Mouse (Mus musculus): ENCODE data around the gene Scml4. TPM values are rescaled to one million over a fixed set of nuclear protein-coding genes. Genes with fewer than 3 reads are reported as not detected.

The Scml4 gene
- polyA plus RNA-seq, 1 experiment from 2014 or later, result 0.17 TPM

GRCm38 (mm10) chr10:42962181-42962601, 102.0 kb downstream of the Scml4 start:
- no peaks in the 10 kb centered on the region for H3K9me3 ChIP-seq (replicated peaks)
- H3K27me3 ChIP-seq (ENCODE audit: low read depth, poor library complexity, severe bottlenecking), result peaks cover 12% of the 10 kb centered on the region
- DNase-seq (ENCODE audit: low spot score), result no peak
- H3K4me3 ChIP-seq, result no peak overlapping the region
- no peak overlapping the region; the same call in 1 of the 2 replicates for H3K27ac ChIP-seq (replicated peaks)
- peaks cover 23% of the 10 kb centered on the region for H3K4me1 ChIP-seq
- whole genome bisulfite sequencing, result 83% methylated on average over 6 of the region's 6 CpGs
- no peaks in the 10 kb centered on the region for H3K36me3 ChIP-seq

GRCm38 (mm10) chr10:42962655-42963054, 102.5 kb downstream of the Scml4 start:
- Histone ChIP-seq H3K27ac (replicated peaks) (no peak overlapping the region; the same call in 1 of the 2 replicates), H3K27me3 (ENCODE audit: low read depth, poor library complexity, severe bottlenecking) (peaks cover 11% of the 10 kb centered on the region), H3K4me3 (no peak overlapping the region), H3K36me3 (no peaks in the 10 kb centered on the region), H3K9me3 (replicated peaks) (no peaks in the 10 kb centered on the region), H3K4me1 (peaks cover 25% of the 10 kb centered on the region)
- 91% methylated on average over 13 of the region's 13 CpGs for WGBS
- no peak for DNase-seq (ENCODE audit: low spot score)

- H3K4me1 ChIP-seq, result peaks cover 23% of the 10 kb centered on the region
- no peaks in the 10 kb centered on the region for H3K36me3 ChIP-seq
- WGBS, result 94% methylated on average over 2 of the region's 2 CpGs
- no peak for DNase-seq (ENCODE audit: low spot score)
- peaks cover 9% of the 10 kb centered on the region; the same call in 1 of the 2 replicates for H3K27me3 ChIP-seq (ENCODE audit: low read depth, poor library complexity, severe bottlenecking)
- no peak overlapping the region for H3K27ac ChIP-seq (replicated peaks)
- no peak overlapping the region for H3K4me3 ChIP-seq
- H3K9me3 ChIP-seq (replicated peaks), result no peaks in the 10 kb centered on the region
Observed at GRCm38 (mm10) chr10:42963061-42963460, 102.9 kb downstream of the Scml4 start.

- no peak for DNase-seq (ENCODE audit: low spot score)
- 4% methylated on average over 2 of the region's 2 CpGs for WGBS
- no peaks in the 10 kb centered on the region for H3K9me3 ChIP-seq (replicated peaks)
- H3K27me3 ChIP-seq (ENCODE audit: low read depth, poor library complexity, severe bottlenecking), result peaks cover 49% of the 10 kb centered on the region
- no peak overlapping the region for H3K4me3 ChIP-seq
- H3K27ac ChIP-seq (replicated peaks), result no peak overlapping the region
- no peaks in the 10 kb centered on the region for H3K36me3 ChIP-seq
- H3K4me1 ChIP-seq, result peaks cover 44% of the 10 kb centered on the region
Observed at GRCm38 (mm10) chr10:42968332-42968731, 108.2 kb downstream of the Scml4 start.

GRCm38 (mm10) chr10:42972504-42973172, 112.5 kb downstream of the Scml4 start:
- Histone ChIP-seq H3K27me3 (ENCODE audit: low read depth, poor library complexity, severe bottlenecking) (peaks cover 56% of the 10 kb centered on the region), H3K9me3 (replicated peaks) (no peaks in the 10 kb centered on the region), H3K4me3 (0 out of 2 replicates have a peak overlapping the region, but pooled peaks have one; percentile 1), H3K27ac (replicated peaks) (no peak overlapping the region), H3K4me1 (peaks cover 48% of the 10 kb centered on the region), H3K36me3 (no peaks in the 10 kb centered on the region)
- DNase-seq (ENCODE audit: low spot score), result peak; percentile 78
- 31% methylated on average over 18 of the region's 18 CpGs for WGBS

- WGBS, result 61% methylated on average over 4 of the region's 4 CpGs
- no peak overlapping the region for H3K4me3 ChIP-seq
- H3K27me3 ChIP-seq (ENCODE audit: low read depth, poor library complexity, severe bottlenecking), result peaks cover 57% of the 10 kb centered on the region
- peaks cover 42% of the 10 kb centered on the region for H3K4me1 ChIP-seq
- no peak for DNase-seq (ENCODE audit: low spot score)
- H3K36me3 ChIP-seq, result no peaks in the 10 kb centered on the region
- H3K9me3 ChIP-seq (replicated peaks), result no peaks in the 10 kb centered on the region
- no peak overlapping the region for H3K27ac ChIP-seq (replicated peaks)
Observed at GRCm38 (mm10) chr10:42973537-42973936, 113.4 kb downstream of the Scml4 start.

- WGBS, result 88% methylated on average over 6 of the region's 6 CpGs
- Histone ChIP-seq H3K4me1 (peaks cover 23% of the 10 kb centered on the region), H3K9me3 (replicated peaks) (no peaks in the 10 kb centered on the region), H3K27ac (replicated peaks) (no peak overlapping the region), H3K4me3 (no peak overlapping the region), H3K36me3 (no peaks in the 10 kb centered on the region), H3K27me3 (ENCODE audit: low read depth, poor library complexity, severe bottlenecking) (peaks cover 34% of the 10 kb centered on the region)
- no peak for DNase-seq (ENCODE audit: low spot score)
Observed at GRCm38 (mm10) chr10:42976577-42976976, 116.4 kb downstream of the Scml4 start.

- no peak overlapping the region for H3K4me3 ChIP-seq
- H3K27ac ChIP-seq (replicated peaks), result no peak overlapping the region
- WGBS, result 65% methylated on average over 3 of the region's 3 CpGs
- H3K4me1 ChIP-seq, result peaks cover 14% of the 10 kb centered on the region
- no peaks in the 10 kb centered on the region for H3K9me3 ChIP-seq (replicated peaks)
- DNase-seq (ENCODE audit: low spot score), result no peak
- no peaks in the 10 kb centered on the region for H3K36me3 ChIP-seq
- H3K27me3 ChIP-seq (ENCODE audit: low read depth, poor library complexity, severe bottlenecking), result peaks cover 20% of the 10 kb centered on the region
Observed at GRCm38 (mm10) chr10:42978346-42978745, 118.2 kb downstream of the Scml4 start.

GRCm38 (mm10) chr10:42980999-42981757, 121.0 kb downstream of the Scml4 start:
- DNase-seq (ENCODE audit: low spot score), result no peak
- peaks cover 5% of the 10 kb centered on the region for H3K27me3 ChIP-seq (ENCODE audit: low read depth, poor library complexity, severe bottlenecking)
- H3K9me3 ChIP-seq (replicated peaks), result no peaks in the 10 kb centered on the region
- peaks cover 17% of the 10 kb centered on the region for H3K4me1 ChIP-seq
- no peaks in the 10 kb centered on the region for H3K36me3 ChIP-seq
- 67% methylated on average over 7 of the region's 7 CpGs for WGBS
- H3K27ac ChIP-seq (replicated peaks), result no peak overlapping the region
- no peak overlapping the region for H3K4me3 ChIP-seq

GRCm38 (mm10) chr10:42984886-42985285, 124.7 kb downstream of the Scml4 start:
- no peak for DNase-seq (ENCODE audit: low spot score)
- Histone ChIP-seq H3K36me3 (no peaks in the 10 kb centered on the region), H3K4me3 (no peak overlapping the region), H3K27ac (replicated peaks) (no peak overlapping the region), H3K27me3 (ENCODE audit: low read depth, poor library complexity, severe bottlenecking) (peaks cover 13% of the 10 kb centered on the region; the same call in 1 of the 2 replicates), H3K9me3 (replicated peaks) (no peaks in the 10 kb centered on the region), H3K4me1 (peaks cover 39% of the 10 kb centered on the region)
- WGBS, result 70% methylated on average over 4 of the region's 4 CpGs

GRCm38 (mm10) chr10:42987594-42988052, 127.5 kb downstream of the Scml4 start:
- peak; percentile 55 for DNase-seq (ENCODE audit: low spot score)
- H3K27ac ChIP-seq (replicated peaks), result no peak overlapping the region
- whole genome bisulfite sequencing, result 18% methylated on average over 6 of the region's 6 CpGs
- no peaks in the 10 kb centered on the region for H3K36me3 ChIP-seq
- peaks cover 28% of the 10 kb centered on the region; the same call in 1 of the 2 replicates for H3K27me3 ChIP-seq (ENCODE audit: low read depth, poor library complexity, severe bottlenecking)
- H3K4me1 ChIP-seq, result peaks cover 38% of the 10 kb centered on the region
- H3K4me3 ChIP-seq, result no peak overlapping the region
- H3K9me3 ChIP-seq (replicated peaks), result no peaks in the 10 kb centered on the region

- Histone ChIP-seq H3K4me1 (peaks cover 38% of the 10 kb centered on the region), H3K27me3 (ENCODE audit: low read depth, poor library complexity, severe bottlenecking) (peaks cover 37% of the 10 kb centered on the region), H3K27ac (replicated peaks) (no peak overlapping the region), H3K36me3 (no peaks in the 10 kb centered on the region), H3K9me3 (replicated peaks) (no peaks in the 10 kb centered on the region), H3K4me3 (no peak overlapping the region)
- WGBS, result 57% methylated on average over 15 of the region's 15 CpGs
- DNase-seq (ENCODE audit: low spot score), result no peak
Observed at GRCm38 (mm10) chr10:42988627-42989026, 128.5 kb downstream of the Scml4 start.

GRCm38 (mm10) chr10:42989910-42990309, 129.7 kb downstream of the Scml4 start:
- Histone ChIP-seq H3K27me3 (ENCODE audit: low read depth, poor library complexity, severe bottlenecking) (peaks cover 47% of the 10 kb centered on the region), H3K4me3 (no peak overlapping the region), H3K36me3 (no peaks in the 10 kb centered on the region), H3K9me3 (replicated peaks) (no peaks in the 10 kb centered on the region), H3K27ac (replicated peaks) (no peak overlapping the region), H3K4me1 (peaks cover 42% of the 10 kb centered on the region)
- DNase-seq (ENCODE audit: low spot score), result peak; percentile 81
- 34% methylated on average over 6 of the region's 6 CpGs for WGBS
